Mouse (Mus musculus): ENCODE measurements around the gene Pecam1. TPM values are rescaled to one million over a fixed set of nuclear protein-coding genes. Genes with fewer than 3 reads are reported as not detected.

Pecam1 gene
- total RNA-seq, 2 experiments from 2014 or later, result 18.5 to 19.7 TPM

Small RNAs within 50 kb of the gene (microRNA-seq; reads per million reads assigned to microRNA genes)
- gene Gm25994 (0 reads per million in 2 experiments), gene Mir3064 (20.1 to 21.0 reads per million in 2 experiments)

Other genes starting within 250 kb of the Pecam1 start
- gene Tex2, start 137.2 kb downstream of the Pecam1 start, total RNA-seq (2021), result 10 to 100 TPM; 96.1 to 98.4 TPM
- 1 to 10 TPM in 1 of 2 experiments, under 1 TPM in 1; 0.62 to 1.3 TPM for gene Milr1, start 598 bp upstream of the Pecam1 start, total RNA-seq (2021)
- 1 to 10 TPM; 3.9 to 5.6 TPM for gene Polg2, start 28.9 kb upstream of the Pecam1 start, total RNA-seq (2021)
- gene Ddx5, start 38.6 kb upstream of the Pecam1 start, total RNA-seq (2021), result 100 to 1,000 TPM; 692 to 786 TPM
- 10 to 100 TPM; 11.3 to 12.9 TPM for gene Cep95, start 38.6 kb upstream of the Pecam1 start, total RNA-seq (2021)
- gene Smurf2, start 170.1 kb upstream of the Pecam1 start, total RNA-seq (2021), result 10 to 100 TPM; 29.5 to 31.1 TPM
- gene Kpna2, start 248.9 kb upstream of the Pecam1 start, total RNA-seq (2021), result 10 to 100 TPM; 47.2 to 47.7 TPM

Data from layer of hippocampus, postnatal 10 days (tissue).